Mouse (Mus musculus) B cell, adult 62 days (primary cell): ENCODE results near the gene Gm20820. TPM values are rescaled to one million over a fixed set of nuclear protein-coding genes. Genes with fewer than 3 reads are reported as not detected.

ENCODE experiments used
- total RNA-seq: library from RNA; stranded (reverse); gene quantifications from 4 replicates; pipeline ENCODE4 v1.2.4, GENCODE M21; 2023

Gm20820 gene
- total RNA-seq: not detected in 4 replicates

GRCm38 (mm10) chrY:86061472-86061871 is at the start of gene Gm20820:
TSS of gene Gm20820 (plus strand) at chrY:86061772.

